Mouse (Mus musculus): ENCODE measurements at regions not wholly inside any gene's neighbourhood (a gene's known extent, or its start where the extent isn't known, plus 50 kb on each side); places are given as distances from the start of the nearest gene placed in this dataset.

DNA sequence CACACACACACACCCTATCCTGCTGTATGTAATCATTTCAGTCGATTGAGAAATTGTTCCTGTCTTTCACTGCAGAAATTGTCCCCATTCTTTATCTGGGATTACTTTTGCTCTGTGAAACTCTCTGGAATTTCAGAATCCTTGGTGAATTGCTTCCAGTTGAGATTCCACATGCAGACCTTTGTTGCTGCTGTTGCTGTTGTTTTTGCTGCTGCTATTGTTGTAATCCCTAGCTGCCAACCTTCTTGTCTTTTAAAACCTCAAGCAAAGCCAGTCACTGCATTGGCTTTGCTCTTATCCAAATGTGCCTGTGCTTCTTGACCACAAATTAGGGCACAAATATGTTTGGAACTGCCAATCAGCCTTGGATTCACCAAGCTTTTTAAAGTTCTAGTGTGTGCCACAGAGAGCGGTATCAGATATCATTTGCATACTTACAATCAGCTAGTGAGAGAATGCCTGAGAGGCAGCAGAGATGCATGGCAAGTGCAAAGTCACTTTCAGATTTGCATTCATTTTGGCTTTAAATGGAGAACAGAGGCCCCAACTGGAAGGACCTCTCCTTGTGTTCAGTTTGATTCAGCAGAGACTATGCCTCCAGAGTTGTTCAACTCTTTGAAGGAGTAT is 1187.0 kb upstream of the Map3k7 start:
- no peak for DNase-seq (ENCODE audit: extremely low spot score, low read depth, low spot score)

DNA sequence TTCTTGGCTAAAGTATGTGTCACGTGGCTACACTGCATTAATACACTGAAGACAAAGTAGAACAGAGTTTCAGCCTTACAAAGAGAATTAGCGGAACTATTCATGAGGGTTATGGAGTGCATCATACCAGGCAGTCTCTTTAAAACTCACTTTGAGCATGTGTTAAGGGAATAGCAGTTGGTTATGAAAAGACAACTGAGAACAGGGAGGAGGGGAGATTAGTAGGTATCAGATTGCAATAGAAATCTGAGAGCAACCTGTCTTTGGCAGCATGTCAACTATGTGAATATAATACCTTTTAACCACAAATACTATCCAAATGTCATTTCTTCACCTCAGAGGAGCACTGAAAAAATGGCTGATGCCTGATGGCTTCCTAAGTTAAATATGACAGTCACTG is 1182.2 kb upstream of the Map3k7 start:
- DNase-seq (ENCODE audit: extremely low spot score, low read depth, low spot score) = no peak

DNA sequence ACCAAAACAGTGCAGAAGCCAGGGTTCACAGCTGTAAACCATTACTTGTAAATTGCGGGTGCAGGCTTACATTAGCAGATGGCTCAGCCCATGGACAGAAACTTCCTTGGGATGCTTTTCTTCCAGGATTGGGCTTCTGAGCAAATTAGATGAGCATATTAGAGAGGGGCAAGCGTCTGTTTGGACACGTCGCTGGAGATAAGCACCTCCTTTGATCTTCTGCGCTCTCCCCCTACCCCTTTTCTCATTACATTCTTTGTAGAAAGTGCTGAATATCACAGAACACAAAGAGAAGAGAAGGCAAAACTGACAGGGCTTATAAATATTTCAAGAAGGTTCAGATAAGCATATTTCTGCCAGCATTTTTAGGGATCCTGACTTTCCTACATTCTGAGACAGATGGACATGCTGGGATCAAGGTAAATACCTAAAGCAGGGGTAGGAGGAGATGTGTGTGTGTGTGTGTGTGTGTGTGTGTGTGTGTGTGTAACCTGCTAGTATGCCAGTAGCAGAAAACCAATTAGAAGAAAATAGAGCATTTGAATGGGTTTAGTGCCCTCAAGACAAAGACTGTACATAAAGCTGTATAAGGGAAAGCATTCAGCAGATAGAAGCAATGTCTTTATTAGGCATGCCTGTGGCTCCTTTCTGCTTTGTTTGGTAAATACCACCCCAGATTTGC is 1173.8 kb upstream of the Map3k7 start:
- no peak for DNase-seq (ENCODE audit: extremely low spot score, low read depth, low spot score)

DNA sequence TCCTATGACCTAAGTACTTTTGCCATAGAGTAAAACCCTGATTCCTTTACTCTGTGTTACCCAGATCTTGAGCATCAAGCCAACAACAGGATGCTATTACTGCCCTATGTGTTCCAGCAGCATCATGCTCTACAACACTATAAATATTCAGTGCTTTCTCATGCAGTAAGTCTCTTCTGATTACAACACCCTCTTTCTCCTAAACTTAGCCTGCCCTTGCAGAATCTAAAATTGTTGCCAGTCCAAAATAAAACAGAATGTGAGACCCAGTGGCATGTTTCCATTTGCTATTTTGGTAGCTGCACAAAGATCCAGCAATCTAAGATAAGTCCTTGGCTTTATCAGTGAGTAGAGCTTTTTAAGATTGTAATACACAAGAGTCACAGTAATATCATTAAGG is 1154.1 kb upstream of the Map3k7 start:
- DNase-seq (ENCODE audit: extremely low spot score, low read depth, low spot score) = no peak

DNA sequence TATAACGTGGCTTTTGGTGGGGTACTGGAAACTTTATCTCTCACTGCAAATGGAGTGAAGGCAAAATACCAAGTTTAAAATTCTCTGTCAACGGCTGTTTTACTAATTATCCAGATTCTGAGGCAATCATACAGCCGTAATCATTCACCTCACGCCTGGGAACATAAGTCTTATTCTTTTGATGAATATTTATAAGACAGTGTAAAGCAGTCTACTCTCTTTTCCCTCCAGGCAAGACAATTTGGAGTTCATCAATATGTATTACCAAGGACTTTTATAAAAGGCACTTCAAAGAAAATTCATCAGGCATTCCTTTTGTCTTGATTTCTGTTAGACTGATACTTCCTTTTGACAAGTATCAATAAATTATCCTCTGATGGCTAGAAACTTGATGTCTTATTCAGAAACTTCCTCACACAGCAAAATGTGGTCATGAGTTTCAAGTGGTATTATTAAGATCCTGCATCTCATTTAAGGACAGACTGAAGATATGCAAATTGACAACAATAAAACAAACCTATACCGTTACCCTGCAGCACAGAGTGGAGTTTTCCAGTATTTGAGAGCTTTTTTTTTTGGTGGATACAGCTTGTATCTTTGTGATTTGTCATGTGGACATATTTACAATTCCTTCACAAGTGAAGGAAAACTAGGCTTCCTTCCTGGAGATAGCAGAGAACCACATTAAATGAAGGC is 1108.4 kb upstream of the Map3k7 start:
- no peak for DNase-seq (ENCODE audit: extremely low spot score, low read depth, low spot score)

DNA sequence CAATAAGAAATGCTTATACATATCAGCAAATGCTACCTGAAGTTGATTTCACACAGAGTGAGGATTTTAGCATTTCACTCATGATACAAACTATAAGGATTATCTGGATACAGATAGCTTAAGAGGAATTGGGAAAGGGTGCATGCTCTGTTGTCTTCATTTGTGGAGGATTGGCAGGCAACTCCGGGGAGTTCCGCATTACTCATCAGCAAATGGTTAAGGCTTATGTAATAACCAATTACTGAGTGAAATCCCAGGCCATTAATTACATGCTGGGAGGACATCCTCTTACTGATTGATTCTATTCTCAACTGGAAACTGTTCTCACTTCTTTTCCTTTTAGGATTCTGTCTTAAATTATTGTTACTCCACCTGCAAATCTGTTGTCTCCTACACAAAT is 1058.9 kb upstream of the Map3k7 start:
- no peak for DNase-seq (ENCODE audit: extremely low spot score, low read depth, low spot score)

DNA sequence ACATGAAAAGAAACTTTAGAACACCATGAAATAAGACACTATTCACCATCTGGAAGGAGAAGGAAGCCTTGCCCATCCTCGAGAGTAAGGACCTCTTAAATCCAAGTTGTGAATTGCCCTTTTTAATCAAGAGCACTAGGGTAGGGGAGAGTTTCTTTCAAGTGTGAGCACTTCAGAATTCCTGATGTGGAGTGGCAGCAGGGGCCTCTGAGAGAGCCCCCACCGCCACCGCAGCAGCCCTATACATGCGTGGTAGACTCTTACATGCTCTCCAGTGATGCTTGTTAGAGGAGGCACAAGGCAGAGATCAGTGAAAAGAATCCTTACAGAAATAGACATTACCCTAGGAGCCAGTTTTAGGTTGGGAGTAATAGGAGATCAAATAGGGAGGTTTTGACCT is 1041.0 kb upstream of the Map3k7 start:
- no peak for DNase-seq (ENCODE audit: extremely low spot score, low read depth, low spot score)

DNA sequence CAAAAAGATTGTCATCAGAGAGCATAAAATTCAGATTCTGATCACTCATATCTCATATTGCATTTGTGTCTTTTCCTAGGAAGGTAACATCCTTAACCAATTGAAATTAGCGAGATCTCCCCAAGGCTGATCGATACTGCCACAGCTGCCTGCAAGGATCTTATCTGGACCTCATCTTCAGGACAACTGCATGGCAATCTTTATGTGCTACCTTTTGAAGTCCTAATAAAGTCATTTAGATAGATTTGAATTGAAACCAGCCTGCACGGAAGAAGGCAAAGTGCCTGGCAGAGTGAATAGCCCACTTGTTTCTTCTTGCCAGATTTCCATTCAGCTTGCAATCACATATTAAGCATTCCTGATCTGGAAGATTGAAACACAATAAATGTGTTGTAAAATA is 1031.5 kb upstream of the Map3k7 start:
- no peak for DNase-seq (ENCODE audit: extremely low spot score, low read depth, low spot score)

DNA sequence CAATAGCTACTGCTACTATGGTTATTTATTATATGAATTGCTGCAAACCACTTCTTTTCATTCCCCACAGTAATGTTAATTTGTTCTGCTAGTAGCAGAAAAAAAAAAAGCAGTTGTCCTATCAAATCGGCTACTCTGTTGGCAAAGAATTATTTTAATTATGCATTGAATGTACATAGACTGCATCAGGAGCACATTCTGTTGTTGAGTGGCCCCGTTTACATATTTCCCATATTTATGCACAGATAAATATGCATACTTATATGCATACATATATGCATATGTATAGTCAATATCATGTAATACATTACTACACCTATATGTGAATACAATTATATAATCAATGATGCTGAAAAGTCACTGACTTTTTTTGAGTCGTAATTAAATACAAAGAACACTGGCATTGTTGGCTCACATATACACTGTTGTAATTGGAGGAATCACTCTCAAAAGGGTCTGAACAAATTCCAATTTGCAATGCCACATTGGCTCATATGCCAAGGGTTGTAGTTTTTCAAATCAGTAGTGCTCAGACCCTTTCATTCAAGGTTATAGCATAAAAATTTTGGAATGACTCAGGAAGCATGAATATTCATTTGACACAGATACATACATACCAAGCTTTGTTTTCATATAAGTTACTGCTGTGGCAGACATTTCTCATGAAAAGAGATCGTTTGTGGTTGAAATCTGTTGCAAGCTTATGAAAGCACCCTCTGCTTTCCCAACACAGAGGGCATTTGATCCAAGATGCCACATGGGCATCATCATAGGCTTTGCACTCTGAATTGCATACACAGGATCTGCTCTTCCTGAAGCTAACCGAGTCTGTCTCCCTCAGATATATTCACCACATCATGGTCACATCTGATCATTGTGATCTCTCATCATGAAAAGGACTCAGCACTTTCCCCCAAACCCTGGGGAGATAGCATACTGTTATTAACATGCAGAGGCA is 1030.6 kb upstream of the Map3k7 start:
- DNase-seq (ENCODE audit: extremely low spot score, low read depth, low spot score) = no peak

DNA sequence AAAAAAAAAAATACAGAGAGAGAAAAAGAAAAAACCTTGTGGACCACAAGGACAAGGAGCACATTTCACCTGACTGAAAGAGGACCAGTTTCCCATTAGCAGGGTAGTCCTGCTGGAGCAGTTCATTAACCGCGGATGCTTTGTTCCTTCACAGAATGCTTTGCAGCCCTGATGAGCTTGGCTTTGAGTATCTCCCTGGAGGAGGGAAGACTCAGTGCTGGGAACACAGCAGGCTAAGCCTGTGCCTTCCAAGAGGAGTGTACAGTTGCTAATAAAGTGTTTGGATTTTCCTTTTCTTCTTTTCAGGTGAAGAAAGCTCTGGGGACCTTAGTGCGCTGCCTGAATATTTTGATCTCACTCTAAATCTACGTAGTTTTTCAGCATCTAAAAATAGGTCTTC is 980.3 kb upstream of the Map3k7 start:
- DNase-seq (ENCODE audit: extremely low spot score, low read depth, low spot score) = no peak

DNA sequence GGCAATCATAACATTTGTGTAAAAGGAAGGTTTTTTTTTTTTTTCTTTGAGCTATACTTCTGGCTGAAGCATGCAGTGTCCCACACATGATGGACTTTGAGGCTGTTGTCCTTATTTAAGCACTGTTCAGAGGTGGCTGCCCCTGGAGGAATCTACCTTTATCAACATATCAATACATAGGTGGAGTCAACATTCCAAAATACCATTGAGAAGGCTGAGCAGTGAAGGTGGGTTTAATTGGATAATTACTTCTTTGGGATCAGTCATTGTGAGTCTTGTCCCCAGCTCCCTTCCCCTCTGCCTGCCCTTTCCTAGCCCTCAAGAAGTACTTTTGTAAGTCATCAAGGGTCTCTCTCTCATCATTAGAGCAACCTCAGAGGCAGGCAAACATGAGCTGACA is 951.9 kb upstream of the Map3k7 start:
- DNase-seq (ENCODE audit: extremely low spot score, low read depth, low spot score) = no peak

DNA sequence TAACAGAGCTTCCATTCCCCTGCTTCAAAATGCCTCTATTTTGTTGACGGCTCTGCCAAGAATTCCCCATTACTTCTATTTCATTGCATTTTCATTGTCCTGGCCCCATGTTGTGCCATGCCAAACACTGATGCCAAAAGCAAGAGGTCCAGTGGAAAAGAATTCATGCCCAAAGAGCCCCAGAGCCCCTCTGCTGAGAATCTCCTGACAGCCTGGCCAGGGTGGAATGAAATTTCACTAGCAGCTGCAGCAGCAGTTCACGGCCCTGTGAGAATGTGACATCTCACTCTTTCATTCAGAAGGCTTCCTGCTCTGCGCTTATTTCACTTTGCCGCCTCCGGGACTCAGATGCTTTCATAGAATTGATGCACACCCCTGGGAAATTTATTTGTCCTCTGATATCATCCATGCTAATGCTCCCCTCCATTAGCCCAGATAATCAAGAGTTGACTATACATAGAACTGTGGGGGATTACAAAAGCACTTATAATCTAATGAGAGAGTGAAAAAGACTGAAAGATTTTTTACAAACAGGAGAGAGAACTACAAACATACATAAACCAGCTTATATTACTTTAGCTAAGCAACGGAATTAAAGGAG is 911.7 kb upstream of the Map3k7 start:
- DNase-seq (ENCODE audit: extremely low spot score, low read depth, low spot score) = no peak

DNA sequence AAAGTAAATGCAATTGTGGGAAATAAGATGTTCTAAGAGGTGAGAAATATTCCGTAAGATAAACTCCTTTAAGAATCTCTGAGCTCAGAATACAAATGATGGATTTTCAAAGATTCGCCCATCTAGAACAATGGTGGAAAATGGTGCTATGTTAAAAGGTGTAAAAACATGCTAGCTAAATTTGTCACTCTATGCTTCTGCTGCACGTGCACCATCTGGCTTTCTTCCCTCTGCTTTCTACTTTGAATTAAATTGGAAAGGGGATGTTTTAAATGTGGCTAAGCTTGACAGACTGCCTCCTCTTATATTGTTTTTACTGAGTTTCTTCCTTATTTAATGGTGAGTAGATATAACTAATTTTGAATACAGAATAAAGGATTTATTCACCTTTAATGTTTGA is 887.7 kb upstream of the Map3k7 start:
- no peak for DNase-seq (ENCODE audit: extremely low spot score, low read depth, low spot score)

DNA sequence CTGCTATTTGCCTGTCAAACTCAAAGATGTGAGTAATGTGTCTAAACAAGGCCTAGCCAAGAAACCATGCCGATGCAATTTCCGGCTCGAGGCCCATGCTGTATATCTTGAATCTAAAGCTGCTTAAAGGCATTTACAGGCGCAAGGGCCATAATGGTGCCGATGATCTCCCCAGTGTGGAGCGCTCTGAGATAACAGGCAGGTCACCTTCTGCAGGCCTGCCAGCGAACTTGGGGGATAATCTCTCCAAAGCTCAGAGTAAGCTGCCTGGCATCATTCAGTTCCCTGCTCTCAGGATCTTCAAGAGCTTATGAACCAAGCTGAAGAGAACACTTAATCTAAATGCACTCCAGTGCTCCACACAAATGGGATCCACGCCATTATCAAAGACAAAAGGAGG is 842.3 kb upstream of the Map3k7 start:
- no peak for DNase-seq (ENCODE audit: extremely low spot score, low read depth, low spot score)

DNA sequence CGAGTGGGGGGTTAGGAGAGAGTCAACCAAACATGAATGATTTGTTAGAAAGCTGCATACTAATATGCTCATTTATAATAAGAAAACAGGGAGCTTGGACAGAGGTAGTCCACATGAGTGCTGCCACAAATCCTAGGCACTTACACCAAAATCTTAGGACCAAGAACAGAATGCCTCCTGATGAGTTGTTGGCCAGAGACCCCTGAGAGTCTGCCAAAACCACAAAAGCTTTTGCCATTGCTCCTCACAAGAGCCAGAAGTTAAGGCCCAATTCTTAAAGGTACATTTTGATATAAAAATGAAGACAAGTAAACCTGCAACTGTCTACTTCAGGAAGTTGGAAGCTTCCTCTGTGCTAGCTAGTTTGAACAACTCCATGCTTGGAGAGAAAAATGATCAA is 820.7 kb upstream of the Map3k7 start:
- no peak for DNase-seq (ENCODE audit: extremely low spot score, low read depth, low spot score)

DNA sequence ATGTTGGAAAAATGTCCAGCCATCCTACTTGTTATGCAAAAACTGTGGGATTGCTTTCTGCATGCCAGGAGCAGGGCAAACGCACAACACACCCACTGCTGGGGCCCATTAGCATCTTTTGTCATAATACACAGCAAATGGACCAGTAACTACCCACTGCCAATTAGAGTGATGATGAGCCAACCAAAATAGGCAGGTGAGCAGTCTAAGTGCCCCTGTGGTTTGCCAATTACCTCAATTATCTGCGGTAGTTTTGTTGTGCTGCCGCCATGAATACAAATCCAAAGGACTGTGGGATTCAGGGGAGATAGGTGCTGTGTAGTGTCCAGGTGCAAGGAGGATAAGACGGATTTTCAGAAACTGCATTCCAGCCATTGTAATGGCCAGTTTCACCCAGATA is 796.5 kb upstream of the Map3k7 start:
- DNase-seq (ENCODE audit: extremely low spot score, low read depth, low spot score) = no peak

DNA sequence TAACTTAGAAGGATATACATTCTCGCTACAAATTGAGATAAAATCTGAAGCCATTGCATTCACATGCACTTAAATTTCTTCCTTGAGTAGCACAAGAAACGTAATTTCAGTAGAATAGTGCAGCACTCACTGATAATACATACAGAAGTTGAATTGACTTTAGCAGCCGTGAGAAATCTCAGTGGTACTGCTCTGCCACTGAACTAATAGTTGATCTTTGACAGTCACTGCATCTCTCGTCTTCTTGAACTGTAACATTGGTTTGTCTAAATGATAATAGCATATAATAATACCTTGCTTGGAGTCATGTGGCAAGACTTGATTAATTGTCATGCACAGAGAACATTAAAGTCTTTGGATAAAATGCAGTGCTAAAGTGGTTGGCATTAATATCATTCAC is 795.5 kb upstream of the Map3k7 start:
- DNase-seq (ENCODE audit: extremely low spot score, low read depth, low spot score) = no peak

DNA sequence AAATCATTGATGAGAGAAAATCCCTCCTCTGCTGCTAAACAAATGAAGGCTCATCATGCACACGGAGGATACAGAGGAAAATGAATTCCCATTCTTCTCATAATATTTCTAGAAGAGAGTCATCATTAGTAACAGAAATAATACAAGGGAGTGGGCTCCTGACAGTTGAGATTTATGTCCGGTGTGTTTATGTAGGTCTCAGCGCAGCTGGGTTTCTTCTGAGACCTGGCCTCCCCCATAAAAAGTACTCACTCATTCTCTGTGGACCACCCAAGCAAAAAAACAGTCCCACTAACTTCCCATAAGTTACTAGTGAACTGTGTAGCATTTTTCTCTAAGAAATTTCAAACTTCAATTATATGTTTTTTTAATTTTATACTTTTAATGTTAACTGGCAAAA is 792.7 kb upstream of the Map3k7 start:
- DNase-seq (ENCODE audit: extremely low spot score, low read depth, low spot score) = no peak

DNA sequence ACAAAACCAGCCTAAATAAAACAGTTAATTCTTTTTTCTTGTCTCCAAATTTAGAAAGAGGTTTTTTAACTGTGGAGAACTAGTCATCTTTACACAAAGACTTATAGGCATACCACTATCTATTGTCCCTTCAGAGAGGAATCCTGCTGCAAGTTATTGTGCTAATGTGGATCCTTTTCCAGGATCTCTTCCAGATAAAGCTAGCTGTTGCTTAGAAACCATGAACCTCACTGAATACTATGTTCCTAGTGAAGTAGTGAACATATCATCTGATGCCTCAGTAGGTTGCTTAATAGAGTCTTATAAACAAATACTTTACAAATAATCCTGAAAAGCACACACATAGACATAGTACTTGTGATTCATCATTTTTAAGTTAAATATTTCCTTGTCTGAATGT is 766.0 kb upstream of the Map3k7 start:
- no peak for DNase-seq (ENCODE audit: extremely low spot score, low read depth, low spot score)

DNA sequence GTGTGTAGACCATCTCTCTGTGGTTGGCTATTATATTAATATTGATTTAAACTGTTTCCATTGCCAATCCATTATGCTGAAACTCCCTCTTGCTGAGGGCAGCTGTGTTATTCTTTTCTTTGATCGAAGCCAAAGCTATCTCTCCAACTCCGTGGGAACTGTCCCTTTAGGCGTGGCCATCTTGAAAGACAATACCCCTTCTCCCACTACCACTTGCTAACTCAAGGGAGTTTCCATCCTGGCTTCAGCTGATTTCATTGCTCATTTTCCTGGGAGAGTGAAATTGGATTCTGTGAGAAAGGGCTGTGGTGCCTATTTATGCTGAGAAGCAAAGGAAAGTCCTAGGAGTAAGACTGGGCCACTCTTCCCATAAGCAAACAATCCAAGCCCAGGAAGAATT is 760.6 kb upstream of the Map3k7 start:
- DNase-seq (ENCODE audit: extremely low spot score, low read depth, low spot score) = no peak

DNA sequence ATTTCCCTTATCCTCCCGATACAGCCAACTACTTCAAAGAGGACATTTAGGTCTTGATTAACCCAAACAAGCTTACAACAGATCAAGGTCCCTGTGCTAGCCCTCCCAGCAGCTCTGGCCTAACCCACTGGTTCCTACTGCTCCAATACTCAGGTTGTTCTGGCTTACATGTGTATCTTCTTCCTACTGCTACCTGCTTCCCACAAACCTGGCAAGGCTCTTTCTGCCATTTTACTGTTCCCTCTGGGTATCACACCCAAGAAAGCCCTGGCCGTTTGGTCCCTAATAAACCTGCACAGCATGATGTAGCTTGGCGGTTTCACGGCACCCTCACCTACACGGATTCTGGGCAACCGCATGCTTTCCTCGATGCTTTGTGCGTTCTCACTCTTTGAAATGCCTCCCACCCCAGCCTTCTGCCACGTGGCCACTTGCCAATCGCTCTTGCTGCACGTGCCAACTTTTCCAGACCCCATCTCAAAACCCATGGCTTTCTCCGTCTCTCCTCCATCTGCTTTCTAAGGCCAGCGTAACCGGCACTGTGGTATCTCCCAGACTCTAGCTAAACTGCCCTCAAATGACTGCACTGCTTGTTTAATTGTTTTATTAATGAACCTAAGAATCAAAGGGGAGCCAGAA is 758.4 kb upstream of the Map3k7 start:
- no peak for DNase-seq (ENCODE audit: extremely low spot score, low read depth, low spot score)
